Mouse (Mus musculus): Measurements from ENCODE around the gene Bola2. TPM values are rescaled to one million over a fixed set of nuclear protein-coding genes. Genes with fewer than 3 reads are reported as not detected.

The Bola2 gene
- total and polyA plus RNA-seq, 3 experiments, result 163 to 436 TPM; not detected in 1

DNA sequence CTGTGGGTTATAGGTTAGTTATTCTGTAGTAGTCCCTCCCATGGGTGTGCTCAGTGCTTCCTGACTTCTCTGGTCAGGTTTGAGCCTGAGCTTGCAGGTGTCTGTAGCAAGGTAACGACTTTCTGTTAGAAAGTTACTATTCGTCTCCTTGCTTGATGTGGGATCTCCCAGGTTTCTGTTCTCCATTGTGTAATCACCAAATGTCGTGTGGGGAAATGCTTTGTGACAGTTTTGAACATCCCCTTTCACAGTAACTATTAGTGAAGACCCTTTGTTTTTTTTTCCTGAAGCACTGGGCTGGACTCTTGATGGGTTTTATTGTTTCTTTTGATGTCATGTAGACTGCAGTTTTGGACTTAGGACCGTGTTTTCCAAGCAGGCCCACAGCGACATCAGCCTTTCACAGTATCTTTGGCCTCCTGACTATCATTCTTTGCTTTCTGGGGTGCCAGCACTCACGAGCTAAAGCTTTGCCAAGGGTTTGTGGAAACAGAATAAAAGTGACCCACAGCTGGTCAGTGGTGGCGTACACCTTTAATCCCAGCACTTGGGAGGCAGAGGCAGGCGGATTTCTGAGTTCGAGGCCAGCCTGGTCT, 27.6 kb upstream of the Bola2 start:
- DNase-seq (ENCODE audit: low read depth, low spot score), result no peak
- H3K27me3 ChIP-seq (ENCODE audit: control insufficient read depth in 1 of 2, insufficient read depth in 2 of 2, low read length in 2 of 2), result no peaks in the 10 kb centered on the region
- no peaks in the 10 kb centered on the region for H3K9me3 ChIP-seq (replicated peaks; ENCODE audit: insufficient read depth, low read length)
- H3K79me2 ChIP-seq (ENCODE audit: control insufficient read depth, insufficient read depth, low read length, poor library complexity), result no peaks in the 10 kb centered on the region
- H3K4me1 ChIP-seq (ENCODE audit: control insufficient read depth in 1 of 2, insufficient read depth in 2 of 2, low read length in 2 of 2), result no peaks in the 10 kb centered on the region
- H3K36me3 ChIP-seq (ENCODE audit: control insufficient read depth in 1 of 2, insufficient read depth in 2 of 2, low read length in 2 of 2), result peaks cover 0 to 16% of the 10 kb centered on the region in 2 experiments; a peak in 2 of 4 replicates
- no peak overlapping the region for H3K27ac ChIP-seq (ENCODE audit: control insufficient read depth, low read depth, low read length)
- TF ChIP-seq MAX (IDR thresholded peaks at IDR 0.05; ENCODE audit: low read length), result no peak
- TF ChIP-seq CHD2 (IDR thresholded peaks at IDR 0.05; ENCODE audit: low read length), result no peak
- TF ChIP-seq NELFE (IDR thresholded peaks at IDR 0.05; ENCODE audit: low read depth, low read length), result no peak
- TF ChIP-seq GATA1 (IDR thresholded peaks at IDR 0.05; ENCODE audit: low read depth, low read length), result no peak
- no peak for TF ChIP-seq CTCF (IDR thresholded peaks at IDR 0.05 in 2 of 3, conservative IDR thresholded peaks at IDR 0.05 in 1 of 3; ENCODE audit: control insufficient read depth in 1 of 3, insufficient read depth in 1 of 3, low read depth in 2 of 3, low read length in 3 of 3, poor library complexity in 1 of 3, severe bottlenecking in 1 of 3)
- no peak for TF ChIP-seq ZC3H11A (IDR thresholded peaks at IDR 0.05; ENCODE audit: low read depth, low read length)
- TF ChIP-seq CHD1 (IDR thresholded peaks at IDR 0.05; ENCODE audit: low read depth, low read length), result no peak
- no peak for TF ChIP-seq TBP (IDR thresholded peaks at IDR 0.05; ENCODE audit: low read depth, low read length)
- no peak for TF ChIP-seq POLR2A (IDR thresholded peaks at IDR 0.05; ENCODE audit: control insufficient read depth in 1 of 2, insufficient read depth in 1 of 2, low read depth in 1 of 2, low read length in 2 of 2, poor library complexity in 1 of 2)
- no peak for TF ChIP-seq MXI1 (IDR thresholded peaks at IDR 0.05; ENCODE audit: low read depth, low read length)
- no peak for TF ChIP-seq E2F4 (IDR thresholded peaks at IDR 0.05; ENCODE audit: borderline replicate concordance, low read depth, low read length)
- no peak for TF ChIP-seq BHLHE40 (IDR thresholded peaks at IDR 0.05; ENCODE audit: borderline replicate concordance, low read depth, low read length)
- no peak for TF ChIP-seq SMC3 (IDR thresholded peaks at IDR 0.05; ENCODE audit: low read depth, low read length)
- H3K4me3 ChIP-seq (ENCODE audit: control insufficient read depth in 1 of 2, insufficient read depth in 1 of 2, low read depth in 2 of 2, low read length in 2 of 2), result no peak overlapping the region
- H3K9ac ChIP-seq (ENCODE audit: control insufficient read depth, low read depth, low read length, poor library complexity, severe bottlenecking), result no peak overlapping the region

DNA sequence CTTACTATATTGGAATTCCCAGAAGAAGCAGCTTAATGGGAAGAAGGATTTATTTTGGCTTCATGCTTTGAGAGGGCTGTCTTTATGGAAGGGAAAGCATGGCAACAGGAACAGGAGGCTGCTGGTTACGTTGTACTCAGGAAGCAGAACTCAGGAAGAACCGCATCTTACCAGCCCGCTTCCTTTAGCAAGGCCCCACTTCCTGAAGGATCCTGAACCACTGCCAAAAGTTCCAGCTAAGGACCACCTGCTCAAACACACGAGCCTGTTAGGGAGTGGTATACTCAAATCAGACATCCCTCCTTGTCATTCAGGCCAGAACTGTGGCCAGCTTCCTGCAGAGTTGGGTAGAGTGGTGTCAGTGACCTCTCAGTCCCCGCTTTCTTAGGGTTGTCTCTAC, 26.7 kb upstream of the Bola2 start:
- H3K4me1 ChIP-seq (ENCODE audit: control insufficient read depth in 1 of 2, insufficient read depth in 2 of 2, low read length in 2 of 2), result no peaks in the 10 kb centered on the region
- no peaks in the 10 kb centered on the region for H3K9me3 ChIP-seq (replicated peaks; ENCODE audit: insufficient read depth, low read length)
- peaks cover 0 to 16% of the 10 kb centered on the region in 2 experiments; a peak in 2 of 4 replicates for H3K36me3 ChIP-seq (ENCODE audit: control insufficient read depth in 1 of 2, insufficient read depth in 2 of 2, low read length in 2 of 2)
- H3K79me2 ChIP-seq (ENCODE audit: control insufficient read depth, insufficient read depth, low read length, poor library complexity), result no peaks in the 10 kb centered on the region
- no peaks in the 10 kb centered on the region for H3K27me3 ChIP-seq (ENCODE audit: control insufficient read depth in 1 of 2, insufficient read depth in 2 of 2, low read length in 2 of 2)
- no peak overlapping the region for H3K9ac ChIP-seq (ENCODE audit: control insufficient read depth, low read depth, low read length, poor library complexity, severe bottlenecking)
- no peak overlapping the region for H3K27ac ChIP-seq (ENCODE audit: control insufficient read depth, low read depth, low read length)
- DNase-seq (ENCODE audit: low read depth, low spot score), result no peak
- no peak for TF ChIP-seq MYC (IDR thresholded peaks at IDR 0.05; ENCODE audit: low read depth, low read length)
- no peak for TF ChIP-seq ELF1 (IDR thresholded peaks at IDR 0.05; ENCODE audit: low read depth, low read length)
- TF ChIP-seq RCOR1 (IDR thresholded peaks at IDR 0.05; ENCODE audit: low read depth, low read length), result no peak
- TF ChIP-seq KAT2A (conservative IDR thresholded peaks at IDR 0.05; ENCODE audit: low read depth, low read length), result no peak
- TF ChIP-seq SIN3A (IDR thresholded peaks at IDR 0.05; ENCODE audit: low read length), result no peak
- TF ChIP-seq BHLHE40 (IDR thresholded peaks at IDR 0.05; ENCODE audit: borderline replicate concordance, low read depth, low read length), result no peak
- TF ChIP-seq ZC3H11A (IDR thresholded peaks at IDR 0.05; ENCODE audit: low read depth, low read length), result no peak
- TF ChIP-seq TCF12 (IDR thresholded peaks at IDR 0.05; ENCODE audit: low read depth, low read length), result no peak
- no peak for TF ChIP-seq NELFE (IDR thresholded peaks at IDR 0.05; ENCODE audit: low read depth, low read length)
- no peak overlapping the region for H3K4me3 ChIP-seq (ENCODE audit: control insufficient read depth in 1 of 2, insufficient read depth in 1 of 2, low read depth in 2 of 2, low read length in 2 of 2)

All from MEL (cell line).